Mouse (Mus musculus): Measurements from ENCODE around the gene Fgf16.
A peak's percentile ranks its signal among the peaks of the same experiment; 100 is the strongest.

Gene Fgf16

GRCm38 (mm10) chrX:105764162-105765004 is at the start of gene Fgf16:
Gene Fgf16 (plus strand): TSS chrX:105764279.
- DNase-seq: peak; percentile 10 to 12

DNA sequence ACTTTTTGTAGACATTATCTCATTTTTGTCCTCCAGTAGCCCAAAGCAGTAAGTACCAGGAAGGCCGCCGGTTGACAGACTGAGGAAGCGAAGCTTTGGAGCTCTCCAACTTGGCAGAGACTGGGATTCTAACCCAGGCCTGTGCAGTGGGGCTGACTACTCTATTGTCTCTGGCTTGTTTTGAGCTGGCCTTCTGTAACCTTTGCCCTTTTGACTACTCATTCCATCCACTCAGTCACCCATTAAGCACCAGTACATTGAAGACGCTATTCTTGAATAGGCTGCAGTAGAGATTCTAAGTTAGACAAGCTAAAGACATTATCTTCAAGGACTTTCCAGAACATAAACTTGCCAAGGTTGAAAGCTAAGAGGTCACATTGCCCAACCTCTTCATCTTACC is 49.3 kb upstream of the Fgf16 start:
- DNase-seq: no peak

DNA sequence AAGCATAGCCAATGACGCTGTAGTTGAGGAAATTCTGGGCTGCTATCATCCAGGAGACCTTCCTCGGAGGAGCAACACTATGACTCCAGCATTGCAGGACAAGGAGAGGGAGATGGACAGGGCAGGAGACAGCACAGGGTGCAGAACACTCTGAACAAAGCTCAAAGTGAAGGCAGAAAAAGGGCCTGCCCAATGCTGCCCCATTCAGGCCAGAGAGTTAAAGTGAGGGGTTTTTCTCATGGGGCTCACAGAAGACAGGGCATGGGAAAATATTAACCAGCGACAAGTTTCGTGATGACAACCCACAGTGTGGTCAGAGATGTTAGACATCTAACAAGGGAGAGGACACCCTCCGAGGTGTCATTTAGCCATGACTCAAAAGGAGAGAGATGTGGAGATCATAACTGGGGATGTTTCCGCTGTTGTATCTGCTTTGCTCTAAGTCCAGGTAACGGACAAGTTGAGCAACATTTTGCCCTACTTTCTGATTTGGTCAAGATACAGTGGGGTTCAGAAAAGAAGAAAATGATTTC is 48.2 kb upstream of the Fgf16 start:
- DNase-seq: no peak

DNA sequence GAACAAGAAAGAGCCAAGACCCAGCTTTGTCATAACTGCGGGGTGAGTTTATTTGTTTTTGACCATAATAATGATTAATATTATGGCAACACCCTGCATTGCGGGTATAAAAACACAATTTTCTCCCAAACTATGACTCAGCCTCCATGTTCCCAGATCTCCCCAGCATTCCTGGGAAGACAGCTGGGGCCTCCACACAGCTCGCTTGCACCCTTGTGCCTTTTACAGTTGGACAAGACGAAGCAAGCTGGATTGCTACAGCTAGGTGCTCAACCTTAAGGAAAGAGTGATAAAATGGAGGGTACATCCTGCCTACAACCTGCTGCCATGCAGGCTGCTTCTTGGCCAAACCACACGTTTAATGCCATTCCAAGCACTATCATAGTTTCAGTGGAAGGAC is 45.7 kb upstream of the Fgf16 start:
- no peak for DNase-seq

DNA sequence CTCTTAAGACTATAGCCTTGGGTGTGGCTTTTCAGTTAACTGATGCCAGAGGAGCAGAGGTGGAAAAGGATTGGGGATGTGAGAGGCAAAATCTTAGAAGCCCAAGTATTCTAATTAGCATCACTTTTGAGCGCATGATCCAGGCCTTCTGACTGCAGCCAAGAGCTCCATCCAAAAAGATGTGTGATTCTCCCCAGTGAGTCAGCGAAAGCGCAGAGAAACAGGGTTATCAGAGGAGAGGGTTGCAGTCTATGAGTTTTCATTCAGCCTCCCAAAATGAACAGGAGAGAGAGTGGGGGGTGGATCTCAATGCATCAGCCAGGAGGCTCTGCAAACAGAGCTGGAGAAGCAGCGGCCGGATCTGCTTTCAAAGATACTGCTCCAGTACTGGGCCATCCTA is 45.1 kb upstream of the Fgf16 start:
- no peak for DNase-seq

DNA sequence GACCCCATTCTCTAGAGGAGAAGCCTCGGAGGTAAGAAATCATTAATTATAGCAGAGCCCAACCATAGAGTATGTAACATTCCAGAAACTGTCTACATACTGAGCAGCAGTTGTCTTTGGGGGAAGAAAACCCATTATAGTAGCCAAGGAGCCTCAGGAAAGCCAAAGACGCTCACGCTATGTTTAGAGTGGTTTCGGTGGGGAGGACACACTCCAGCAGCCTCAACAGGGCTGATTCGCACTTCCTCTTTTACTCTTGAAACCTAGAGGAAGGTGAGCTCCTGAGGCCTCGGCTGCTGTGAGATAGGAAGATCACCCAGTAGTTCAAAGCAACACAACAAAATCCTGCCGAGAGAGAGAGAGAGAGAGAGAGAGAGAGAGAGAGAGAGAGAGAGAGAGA is 39.9 kb upstream of the Fgf16 start:
- DNase-seq: no peak

DNA sequence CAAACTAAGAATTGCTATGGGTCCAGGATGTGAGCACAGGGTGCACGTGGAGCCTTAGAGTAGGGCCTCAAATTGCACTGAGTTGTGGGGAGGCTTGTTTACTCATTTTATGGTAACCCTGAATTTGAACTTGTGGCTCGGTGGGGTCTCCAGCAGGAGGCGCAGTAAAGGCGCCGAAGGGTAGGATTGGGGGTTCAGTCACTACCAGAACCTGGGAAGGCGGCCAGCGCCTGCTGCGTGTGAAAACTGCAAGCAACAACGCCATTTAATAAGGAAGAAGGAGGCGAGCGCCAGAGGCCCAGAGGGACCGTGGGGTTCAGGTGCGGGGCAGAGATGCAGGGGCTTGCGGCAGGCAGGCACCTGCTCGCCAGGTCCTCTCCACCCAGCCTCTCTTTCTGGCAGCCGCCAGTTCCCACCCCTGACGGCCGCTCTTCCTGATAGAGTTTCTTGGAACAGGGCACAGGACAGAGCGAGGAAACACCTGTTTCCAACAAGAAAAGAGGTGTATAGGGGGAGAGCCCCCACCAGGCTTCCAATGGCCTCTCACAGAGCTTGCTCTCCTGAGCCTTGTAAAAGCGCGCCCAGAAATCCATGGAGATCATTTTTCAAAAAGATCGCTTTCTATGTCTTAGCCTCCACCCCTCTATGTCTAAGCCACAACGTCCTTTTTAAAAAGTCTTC is 1.1 kb upstream of the Fgf16 start:
- DNase-seq: peak; percentile 65 to 69

DNA sequence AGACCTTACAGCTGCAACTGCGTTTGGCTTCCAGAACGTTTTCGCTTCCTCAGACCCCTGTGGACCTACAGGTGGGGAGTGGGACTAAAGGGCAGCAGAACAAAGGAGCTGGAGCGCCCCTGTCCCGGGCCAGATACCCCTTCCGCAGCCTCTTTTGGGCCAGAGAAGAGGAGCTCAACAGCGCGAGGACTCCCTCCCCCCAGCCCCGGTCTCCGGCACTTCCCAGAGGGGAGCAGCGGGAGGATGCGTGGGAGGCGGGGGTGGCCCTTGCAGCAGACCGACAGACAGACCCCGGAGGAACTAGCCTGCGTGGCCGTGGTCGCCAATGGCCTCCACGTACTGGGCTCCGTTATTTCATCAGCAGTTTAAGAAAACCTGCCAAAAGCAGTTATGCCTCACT is 467 bp upstream of the Fgf16 start:
- DNase-seq: peak; percentile 12 to 17

GRCm38 (mm10) chrX:105765005-105765706 is 1.1 kb downstream of the Fgf16 start:
- peak; percentile 6 to 8 for DNase-seq

DNA sequence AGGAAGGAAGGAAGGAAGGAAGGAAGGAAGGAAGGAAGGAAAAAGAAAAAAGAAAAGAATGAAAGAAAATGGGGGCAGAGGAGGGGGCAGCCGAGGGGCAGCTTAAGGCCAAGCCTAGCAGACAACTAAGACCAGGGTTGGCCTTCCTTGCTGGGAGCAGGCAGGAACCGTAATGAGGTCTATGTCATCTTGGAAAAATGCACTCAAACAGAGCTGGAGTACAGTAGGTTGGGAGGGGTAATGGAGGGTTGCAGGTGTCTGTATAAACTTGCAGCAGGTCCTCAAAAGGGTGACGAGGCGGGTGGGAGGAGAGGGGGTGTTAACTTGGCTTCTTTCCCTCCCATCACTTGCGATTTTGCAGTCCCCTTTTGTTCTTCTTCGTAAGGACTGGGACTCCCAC is 1.9 kb downstream of the Fgf16 start:
- no peak for DNase-seq

GRCm38 (mm10) chrX:105767177-105767764 is 3.2 kb downstream of the Fgf16 start:
- DNase-seq: peak; percentile 42 to 62

DNA sequence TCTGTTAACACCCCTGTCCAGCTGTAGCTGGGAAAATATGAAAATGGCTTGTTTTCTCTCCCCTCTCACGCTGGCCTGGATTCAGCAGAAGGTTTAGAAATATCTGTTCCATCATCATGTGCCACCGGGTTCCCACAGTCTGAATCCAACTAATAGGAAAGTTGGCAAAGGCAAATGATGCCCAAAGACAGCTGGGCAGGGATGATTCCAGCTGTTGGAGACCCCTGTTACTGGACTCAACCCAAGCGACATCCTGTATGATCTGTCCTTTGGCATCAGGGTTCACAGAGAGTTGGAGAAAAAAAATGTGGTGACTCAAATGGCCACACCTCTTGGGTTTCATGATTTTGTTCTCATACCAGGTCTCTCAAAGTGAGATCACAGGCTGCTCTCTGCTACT is 3.9 kb downstream of the Fgf16 start:
- DNase-seq: no peak

GRCm38 (mm10) chrX:105773281-105773680 is 9.2 kb downstream of the Fgf16 start:
- no peak for DNase-seq

- no peak for DNase-seq
These were observed 30.8 kb downstream of the Fgf16 start for GRCm38 (mm10) chrX:105794806-105795403.

DNA sequence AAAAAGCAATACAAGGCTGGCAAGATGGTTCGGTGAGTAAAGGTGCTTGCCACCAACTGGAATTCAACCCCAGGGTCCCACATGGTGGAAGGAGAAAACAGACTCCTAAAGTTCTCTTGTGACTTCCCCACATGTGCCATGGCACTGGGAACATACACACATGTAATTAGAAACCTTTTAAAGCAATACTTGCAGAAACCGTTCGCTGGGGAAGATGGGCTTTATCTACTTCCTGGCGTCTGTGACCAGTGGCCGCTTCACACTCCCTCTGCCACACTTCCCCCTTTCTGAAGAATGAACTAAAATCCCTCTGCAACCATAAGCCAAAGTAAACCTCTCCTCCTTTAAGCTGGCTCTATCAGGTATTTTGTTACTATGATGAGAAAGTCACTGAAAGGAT is 60.4 kb downstream of the Fgf16 start:
- no peak for DNase-seq
